Mouse (Mus musculus): ENCODE data around the gene Prpf8. TPM values are rescaled to one million over a fixed set of nuclear protein-coding genes. Genes with fewer than 3 reads are reported as not detected.

Gene Prpf8
- total RNA-seq, 1 experiment: 256 TPM

GRCm38 (mm10) chr11:75465051-75465450 lies 21.6 kb upstream of the Prpf8 start:
- Histone ChIP-seq H3K36me3 (ENCODE audit: control insufficient read depth, insufficient read depth, low read length, poor library complexity, severe bottlenecking) (no peaks in the 10 kb centered on the region; the same call in 1 of the 2 replicates), H3K4me1 (ENCODE audit: control insufficient read depth in 2 of 2, insufficient read depth in 2 of 2, low read length in 2 of 2, poor library complexity in 1 of 2) (peaks cover 4 to 8% of the 10 kb centered on the region in 2 experiments; a peak in 3 of 4 replicates), H3K4me3 (ENCODE audit: insufficient read depth in 1 of 2, low read depth in 1 of 2, low read length in 2 of 2, poor library complexity in 1 of 2, severe bottlenecking in 1 of 2) (no peak overlapping the region), H3K27ac (ENCODE audit: insufficient read depth, low read depth, low read length, poor library complexity, severe bottlenecking) (no peak overlapping the region), H3K9ac (ENCODE audit: insufficient read depth, low read depth, low read length, poor library complexity, severe bottlenecking) (no peak overlapping the region), H3K9me3 (ENCODE audit: control insufficient read depth, insufficient read depth, low read depth, low read length) (no peaks in the 10 kb centered on the region)
- TF ChIP-seq ZC3H11A (IDR thresholded peaks at IDR 0.05; ENCODE audit: borderline replicate concordance, low read depth, low read length) (no peak), HCFC1 (IDR thresholded peaks at IDR 0.05; ENCODE audit: borderline replicate concordance, insufficient read depth, low read length) (no peak), MAFK (IDR thresholded peaks at IDR 0.05; ENCODE audit: insufficient read depth, low read depth, low read length) (no peak), CHD2 (IDR thresholded peaks at IDR 0.05; ENCODE audit: low read depth, low read length) (no peak), ZNF384 (IDR thresholded peaks at IDR 0.05; ENCODE audit: low read depth, low read length) (no peak)
- in situ Hi-C loops (cut with MboI; ENCODE audit: low sequenced_read_pairs in 2 of 2, unreplicated experiment in 2 of 2): no loop called here
- DNase-seq (ENCODE audit: low read depth, low spot score): no peak

- no peak for TF ChIP-seq MAFK (IDR thresholded peaks at IDR 0.05; ENCODE audit: insufficient read depth, low read depth, low read length)
- no peak for TF ChIP-seq ZC3H11A (IDR thresholded peaks at IDR 0.05; ENCODE audit: borderline replicate concordance, low read depth, low read length)
- TF ChIP-seq HCFC1 (IDR thresholded peaks at IDR 0.05; ENCODE audit: borderline replicate concordance, insufficient read depth, low read length): no peak
- no peak for TF ChIP-seq ZNF384 (IDR thresholded peaks at IDR 0.05; ENCODE audit: low read depth, low read length)
- Histone ChIP-seq H3K4me1 (ENCODE audit: control insufficient read depth in 2 of 2, insufficient read depth in 2 of 2, low read length in 2 of 2, poor library complexity in 1 of 2) (peaks cover 4 to 8% of the 10 kb centered on the region in 2 experiments; a peak in 3 of 4 replicates), H3K9ac (ENCODE audit: insufficient read depth, low read depth, low read length, poor library complexity, severe bottlenecking) (no peak overlapping the region), H3K4me3 (ENCODE audit: insufficient read depth in 1 of 2, low read depth in 1 of 2, low read length in 2 of 2, poor library complexity in 1 of 2, severe bottlenecking in 1 of 2) (no peak overlapping the region), H3K27ac (ENCODE audit: insufficient read depth, low read depth, low read length, poor library complexity, severe bottlenecking) (no peak overlapping the region), H3K9me3 (ENCODE audit: control insufficient read depth, insufficient read depth, low read depth, low read length) (no peaks in the 10 kb centered on the region), H3K36me3 (ENCODE audit: control insufficient read depth, insufficient read depth, low read length, poor library complexity, severe bottlenecking) (no peaks in the 10 kb centered on the region; the same call in 1 of the 2 replicates)
- DNase-seq (ENCODE audit: low read depth, low spot score): no peak
- in situ Hi-C loops (cut with MboI; ENCODE audit: low sequenced_read_pairs in 2 of 2, unreplicated experiment in 2 of 2): no loop called here
Observed at GRCm38 (mm10) chr11:75466731-75467505, 19.7 kb upstream of the Prpf8 start.

- in situ Hi-C loops (cut with MboI; ENCODE audit: low sequenced_read_pairs in 2 of 2, unreplicated experiment in 2 of 2): no loop called here
Observed at GRCm38 (mm10) chr11:75467512-75468215, 19.0 kb upstream of the Prpf8 start.

GRCm38 (mm10) chr11:75468410-75468809 lies 18.2 kb upstream of the Prpf8 start:
- Histone ChIP-seq H3K27ac (ENCODE audit: insufficient read depth, low read depth, low read length, poor library complexity, severe bottlenecking) (no peak overlapping the region), H3K36me3 (ENCODE audit: control insufficient read depth, insufficient read depth, low read length, poor library complexity, severe bottlenecking) (no peaks in the 10 kb centered on the region; the same call in 1 of the 2 replicates), H3K4me1 (ENCODE audit: control insufficient read depth in 2 of 2, insufficient read depth in 2 of 2, low read length in 2 of 2, poor library complexity in 1 of 2) (peaks cover 4 to 8% of the 10 kb centered on the region in 2 experiments; a peak in 2 of 4 replicates), H3K4me3 (ENCODE audit: insufficient read depth in 1 of 2, low read depth in 1 of 2, low read length in 2 of 2, poor library complexity in 1 of 2, severe bottlenecking in 1 of 2) (peak overlapping the region; percentile 49 to 58), H3K9ac (ENCODE audit: insufficient read depth, low read depth, low read length, poor library complexity, severe bottlenecking) (peak overlapping the region; percentile 66), H3K9me3 (ENCODE audit: control insufficient read depth, insufficient read depth, low read depth, low read length) (no peaks in the 10 kb centered on the region)
- no peak for DNase-seq (ENCODE audit: low read depth, low spot score)
- TF ChIP-seq MAFK (IDR thresholded peaks at IDR 0.05; ENCODE audit: insufficient read depth, low read depth, low read length) (no peak), ZC3H11A (IDR thresholded peaks at IDR 0.05; ENCODE audit: borderline replicate concordance, low read depth, low read length) (no peak), ZNF384 (IDR thresholded peaks at IDR 0.05; ENCODE audit: low read depth, low read length) (no peak), HCFC1 (IDR thresholded peaks at IDR 0.05; ENCODE audit: borderline replicate concordance, insufficient read depth, low read length) (no peak), CHD2 (IDR thresholded peaks at IDR 0.05; ENCODE audit: low read depth, low read length) (no peak)
- in situ Hi-C loops (cut with MboI; ENCODE audit: low sequenced_read_pairs in 2 of 2, unreplicated experiment in 2 of 2): no loop called here

More at GRCm38 (mm10) chr11:75467512-75468215, 19.0 kb upstream of the Prpf8 start:
- no peak for TF ChIP-seq ZNF384 (IDR thresholded peaks at IDR 0.05; ENCODE audit: low read depth, low read length)
- no peak for TF ChIP-seq MAFK (IDR thresholded peaks at IDR 0.05; ENCODE audit: insufficient read depth, low read depth, low read length)
- no peak for TF ChIP-seq HCFC1 (IDR thresholded peaks at IDR 0.05; ENCODE audit: borderline replicate concordance, insufficient read depth, low read length)
- H3K4me3 ChIP-seq (ENCODE audit: insufficient read depth in 1 of 2, low read depth in 1 of 2, low read length in 2 of 2, poor library complexity in 1 of 2, severe bottlenecking in 1 of 2): peak overlapping the region; percentile 49 to 58
- H3K9me3 ChIP-seq (ENCODE audit: control insufficient read depth, insufficient read depth, low read depth, low read length): no peaks in the 10 kb centered on the region
- H3K36me3 ChIP-seq (ENCODE audit: control insufficient read depth, insufficient read depth, low read length, poor library complexity, severe bottlenecking): no peaks in the 10 kb centered on the region; the same call in 1 of the 2 replicates
- H3K9ac ChIP-seq (ENCODE audit: insufficient read depth, low read depth, low read length, poor library complexity, severe bottlenecking): peak overlapping the region; percentile 66
- DNase-seq (ENCODE audit: low read depth, low spot score): no peak
- peaks cover 6% of the 10 kb centered on the region in 2 experiments; a peak in 3 of 4 replicates for H3K4me1 ChIP-seq (ENCODE audit: control insufficient read depth in 2 of 2, insufficient read depth in 2 of 2, low read length in 2 of 2, poor library complexity in 1 of 2)
- H3K27ac ChIP-seq (ENCODE audit: insufficient read depth, low read depth, low read length, poor library complexity, severe bottlenecking): peak overlapping the region; percentile 18; the same call in 1 of the 2 replicates
